Mouse (Mus musculus) embryonic facial prominence, embryonic 11.5 days (tissue): ENCODE results near the gene Bcl3. TPM values are rescaled to one million over a fixed set of nuclear protein-coding genes. Genes with fewer than 3 reads are reported as not detected.

Source experiments
- ATAC-seq: fragments of 200-750 bp; cut with Nextera tagmentation; replicated peaks from 2 replicates; pipeline ENCODE4 v1.8.0; 2017; ENCODE audit warnings: low read depth; ENCODE audit not compliant: insufficient number of reproducible peaks, low FRiP score, low TSS enrichment
- DNase-seq: peaks from one replicate; pipeline ENCODE4 v3.0.0-alpha.2; 2015; ENCODE audit warnings: low spot score
- H3K27ac ChIP-seq: fragments of 300-500 bp; sonication (generic); replicated peaks from 2 replicates; pipeline ENCODE4 v1.5.1; 2014; ENCODE audit warnings: mild to moderate bottlenecking, low read depth, low read length, control low read depth
- H3K27me3 ChIP-seq: fragments of 300-500 bp; sonication (generic); 2 replicates; pipeline ENCODE4 v1.6.1; 2014; ENCODE audit warnings: mild to moderate bottlenecking, low read length, moderate library complexity, mixed read lengths; ENCODE audit not compliant: control insufficient read depth, insufficient read depth
- H3K36me3 ChIP-seq: fragments of 300-500 bp; sonication (generic); replicated peaks from 2 replicates; pipeline ENCODE4 v1.6.1; 2014; ENCODE audit warnings: low read depth, mild to moderate bottlenecking, low read length, moderate library complexity, mixed read lengths; ENCODE audit not compliant: control insufficient read depth, insufficient read depth
- H3K4me1 ChIP-seq: fragments of 300-500 bp; sonication (generic); 2 replicates; pipeline ENCODE4 v1.6.1; 2014; ENCODE audit warnings: low read length, mixed read lengths; ENCODE audit not compliant: control insufficient read depth, insufficient read depth
- H3K4me2 ChIP-seq: fragments of 300-500 bp; sonication (generic); 2 replicates; pipeline ENCODE4 v1.6.1; 2014; ENCODE audit warnings: low read depth, mild to moderate bottlenecking, control low read depth, low read length, moderate library complexity
- H3K4me3 ChIP-seq: fragments of 300-500 bp; sonication (generic); 2 replicates; pipeline ENCODE4 v1.5.1; 2014; ENCODE audit warnings: low read depth, low read length, control low read depth
- H3K9ac ChIP-seq: fragments of 300-500 bp; sonication (generic); replicated peaks from 2 replicates; pipeline ENCODE4 v1.6.1; 2014; ENCODE audit warnings: mild to moderate bottlenecking, control low read depth, low read length
- H3K9me3 ChIP-seq: fragments of 300-500 bp; sonication (generic); replicated peaks from 2 replicates; pipeline ENCODE4 v1.6.1; 2016; ENCODE audit warnings: mild to moderate bottlenecking, low read length, inconsistent platforms, mixed read lengths; ENCODE audit not compliant: control insufficient read depth
- WGBS: fragments of 180-500 bp; shearing (Covaris S2); extraction: QIAGEN DNeasy Blood & Tissue Kit; methylation state at CpG from one replicate; pipeline ENCODE4 v1.1.7; 2014; 5-methylcytosine and 5-hydroxymethylcytosine counted together
- polyA plus RNA-seq: library from polyadenylated mRNA; unstranded; fragments of >200 nt; fragmentation: Nextera tagmentation; extraction: Ambion mirVana; gene quantifications from 2 replicates; pipeline ENCODE4 v1.2.1, GENCODE M21; 2014

Gene Bcl3
- polyA plus RNA-seq, 1 experiment from 2014 or later = 1.4 TPM

GRCm38 (mm10) chr7:19861199-19861598, 38.6 kb upstream of the Bcl3 start, which contains the start of gene Ceacam16:
Gene Ceacam16 (minus strand): TSS chr7:19861299.
- H3K4me1 ChIP-seq = no peaks in the 10 kb centered on the region
- no peaks in the 10 kb centered on the region for H3K27me3 ChIP-seq
- no peaks in the 10 kb centered on the region for H3K36me3 ChIP-seq
- no peaks in the 10 kb centered on the region for H3K9me3 ChIP-seq
- H3K4me3 ChIP-seq = no peak within 1 kb of the TSS
- no peak within 1 kb of the TSS for H3K4me2 ChIP-seq
- no peak within 1 kb of the TSS for H3K27ac ChIP-seq
- WGBS = 81% methylated on average over 9 of the region's 9 CpGs
- ATAC-seq = no peak
- no peak within 1 kb of the TSS for H3K9ac ChIP-seq
- DNase-seq = no peak

- Histone ChIP-seq H3K36me3 (no peaks in the 10 kb centered on the region), H3K27ac (no peak overlapping the region), H3K9me3 (no peaks in the 10 kb centered on the region), H3K9ac (no peak overlapping the region), H3K4me3 (no peak overlapping the region), H3K27me3 (no peaks in the 10 kb centered on the region), H3K4me1 (no peaks in the 10 kb centered on the region), H3K4me2 (no peak overlapping the region)
- WGBS = 77% methylated on average over 10 of the region's 10 CpGs
- ATAC-seq (no peak), DNase-seq (no peak)
Observed at GRCm38 (mm10) chr7:19859740-19860139, 37.2 kb upstream of the Bcl3 start.

GRCm38 (mm10) chr7:19856283-19856682, 33.7 kb upstream of the Bcl3 start:
- Histone ChIP-seq H3K4me3 (no peak overlapping the region), H3K36me3 (no peaks in the 10 kb centered on the region), H3K4me1 (no peaks in the 10 kb centered on the region; the same call in 1 of the 2 replicates), H3K27ac (no peak overlapping the region), H3K9ac (no peak overlapping the region), H3K4me2 (no peak overlapping the region), H3K9me3 (no peaks in the 10 kb centered on the region), H3K27me3 (peaks cover 7% of the 10 kb centered on the region; the same call in 1 of the 2 replicates)
- ATAC-seq (no peak), DNase-seq (no peak)
- WGBS = 89% methylated on average over 6 of the region's 6 CpGs

- 83% methylated on average over 5 of the region's 5 CpGs for WGBS
- Histone ChIP-seq H3K9ac (no peak overlapping the region), H3K4me3 (no peak overlapping the region), H3K4me2 (no peak overlapping the region), H3K27me3 (peaks cover 9% of the 10 kb centered on the region; the same call in 1 of the 2 replicates), H3K36me3 (no peaks in the 10 kb centered on the region), H3K4me1 (no peaks in the 10 kb centered on the region; the same call in 1 of the 2 replicates), H3K9me3 (no peaks in the 10 kb centered on the region), H3K27ac (no peak overlapping the region)
- no peak for ATAC-seq
- no peak for DNase-seq
Observed at GRCm38 (mm10) chr7:19855663-19856062, 33.1 kb upstream of the Bcl3 start.

GRCm38 (mm10) chr7:19853526-19853925, 31.0 kb upstream of the Bcl3 start:
- no peaks in the 10 kb centered on the region for H3K9me3 ChIP-seq
- H3K4me3 ChIP-seq = no peak overlapping the region
- no peak for ATAC-seq
- no peaks in the 10 kb centered on the region; the same call in 1 of the 2 replicates for H3K4me1 ChIP-seq
- H3K27ac ChIP-seq = no peak overlapping the region
- no peak overlapping the region for H3K9ac ChIP-seq
- no peak overlapping the region for H3K4me2 ChIP-seq
- DNase-seq = no peak
- H3K27me3 ChIP-seq = peaks cover 9% of the 10 kb centered on the region; the same call in 1 of the 2 replicates
- H3K36me3 ChIP-seq = no peaks in the 10 kb centered on the region
- 91% methylated on average over 20 of the region's 20 CpGs for WGBS

- peak within 1 kb of the TSS; percentile 37 for H3K4me2 ChIP-seq
- H3K4me3 ChIP-seq = no peak within 1 kb of the TSS
- H3K9ac ChIP-seq = 0 out of 2 replicates have a peak within 1 kb of the TSS, but pooled peaks have one; percentile 18
- WGBS = 3% methylated on average over 33 of the region's 33 CpGs
- peak; percentile 26; the same call in 1 of the 2 replicates for ATAC-seq
- H3K4me1 ChIP-seq = no peaks in the 10 kb centered on the region; the same call in 1 of the 2 replicates
- H3K27me3 ChIP-seq = peaks cover 9% of the 10 kb centered on the region; the same call in 1 of the 2 replicates
- H3K27ac ChIP-seq = no peak within 1 kb of the TSS
- DNase-seq = peak; percentile 62
- no peaks in the 10 kb centered on the region for H3K36me3 ChIP-seq
- no peaks in the 10 kb centered on the region for H3K9me3 ChIP-seq
Observed at GRCm38 (mm10) chr7:19851858-19852570, 29.4 kb upstream of the Bcl3 start, which contains the start of gene Gm19345. Gene Gm19345 (plus strand): TSS chr7:19852003.

- Histone ChIP-seq H3K9me3 (no peaks in the 10 kb centered on the region), H3K36me3 (no peaks in the 10 kb centered on the region), H3K27me3 (peaks cover 5% of the 10 kb centered on the region), H3K4me1 (no peaks in the 10 kb centered on the region), H3K27ac (no peak overlapping the region), H3K9ac (no peak overlapping the region), H3K4me3 (no peak overlapping the region), H3K4me2 (no peak overlapping the region)
- 67% methylated on average over 15 of the region's 15 CpGs for WGBS
- DNase-seq (no peak), ATAC-seq (no peak)
Observed at GRCm38 (mm10) chr7:19844521-19845171, 22.1 kb upstream of the Bcl3 start.

- ATAC-seq = peak; percentile 58; the same call in 1 of the 2 replicates
- WGBS = 5% methylated on average over 11 of the region's 11 CpGs
Observed at GRCm38 (mm10) chr7:19843561-19843960, 21.0 kb upstream of the Bcl3 start.

More at GRCm38 (mm10) chr7:19843561-19843960, 21.0 kb upstream of the Bcl3 start:
- Histone ChIP-seq H3K4me2 (no peak overlapping the region), H3K36me3 (no peaks in the 10 kb centered on the region), H3K27ac (no peak overlapping the region), H3K4me3 (no peak overlapping the region), H3K9ac (no peak overlapping the region), H3K9me3 (no peaks in the 10 kb centered on the region), H3K27me3 (peaks cover 5% of the 10 kb centered on the region), H3K4me1 (no peaks in the 10 kb centered on the region)
- peak; percentile 75 for DNase-seq
